Mouse (Mus musculus) MEL (cell line): ENCODE data around the gene Tspan8. TPM values are rescaled to one million over a fixed set of nuclear protein-coding genes. Genes with fewer than 3 reads are reported as not detected.

Source experiments
- DNase-seq: peaks from one replicate; pipeline ENCODE4 v3.0.0; 2011; ENCODE audit warnings: low read depth, low spot score
- H3K27ac ChIP-seq: 2 replicates; pipeline ENCODE4 v1.5.1; 2012; ENCODE audit warnings: low read depth, mild to moderate bottlenecking, control low read depth, low read length, moderate library complexity; ENCODE audit not compliant: control insufficient read depth
- H3K27me3 ChIP-seq, 2 experiments: fragments of 150-350 bp in 1 of 2; sonication (generic) in 1 of 2; 2 replicates each; pipeline ENCODE4 v1.6.1; 2012; ENCODE audit warnings: low read length in 2 of 2, mild to moderate bottlenecking in 2 of 2, improper control_type of control experiment in 1 of 2, moderate library complexity in 1 of 2; ENCODE audit not compliant: insufficient read depth in 2 of 2, control insufficient read depth in 1 of 2
- H3K36me3 ChIP-seq, 2 experiments: 2 replicates each; pipeline ENCODE4 v1.6.1; 2012 to 2014; ENCODE audit warnings: low read length in 2 of 2, improper control_type of control experiment in 1 of 2, inconsistent platforms in 1 of 2, mild to moderate bottlenecking in 1 of 2; ENCODE audit not compliant: insufficient read depth in 2 of 2, control insufficient read depth in 1 of 2
- H3K4me1 ChIP-seq, 2 experiments: fragments of 150-350 bp in 1 of 2; sonication (generic) in 1 of 2; 2 replicates each; pipeline ENCODE4 v1.6.1; 2012; ENCODE audit warnings: low read length in 2 of 2, improper control_type of control experiment in 1 of 2, mild to moderate bottlenecking in 1 of 2; ENCODE audit not compliant: insufficient read depth in 2 of 2, control insufficient read depth in 1 of 2
- H3K4me3 ChIP-seq, 2 experiments: fragments of 150-350 bp in 1 of 2; sonication (generic) in 1 of 2; 2 replicates each; pipeline ENCODE4 v1.5.1; 2012; ENCODE audit warnings: low read depth in 2 of 2, low read length in 2 of 2, mild to moderate bottlenecking in 2 of 2, moderate library complexity in 2 of 2, control low read depth in 1 of 2, improper control_type of control experiment in 1 of 2; ENCODE audit not compliant: control insufficient read depth in 1 of 2, insufficient read depth in 1 of 2
- H3K79me2 ChIP-seq: 2 replicates; pipeline ENCODE4 v1.6.1; 2012; ENCODE audit warnings: mild to moderate bottlenecking, low read length, moderate library complexity; ENCODE audit not compliant: control insufficient read depth, poor library complexity, insufficient read depth
- H3K9ac ChIP-seq: 2 replicates; pipeline ENCODE4 v1.6.1; 2012; ENCODE audit warnings: low read depth, mild to moderate bottlenecking, control low read depth, low read length, moderate library complexity; ENCODE audit not compliant: control insufficient read depth, poor library complexity, severe bottlenecking
- H3K9me3 ChIP-seq: fragments of 150-350 bp; sonication (generic); replicated peaks from 2 replicates; pipeline ENCODE4 v1.6.1; 2012; ENCODE audit warnings: mild to moderate bottlenecking, low read length, improper control_type of control experiment, moderate library complexity; ENCODE audit not compliant: insufficient read depth
- BHLHE40 ChIP-seq: IDR thresholded peaks from 2 replicates; pipeline ENCODE4 v1.6.1; 2012; ENCODE audit warnings: low read depth, mild to moderate bottlenecking, inconsistent platforms, low read length, improper control_type of control experiment, borderline replicate concordance
- CHD1 ChIP-seq: IDR thresholded peaks from 2 replicates; pipeline ENCODE4 v1.6.1; 2012; ENCODE audit warnings: low read depth, mild to moderate bottlenecking, inconsistent platforms, low read length, improper control_type of control experiment
- CHD2 ChIP-seq: IDR thresholded peaks from 2 replicates; pipeline ENCODE4 v1.6.1; 2011; ENCODE audit warnings: low read length, improper control_type of control experiment
- CTCF ChIP-seq, 3 experiments: IDR thresholded peaks in 2 of 3; conservative IDR thresholded peaks in 1 of 3; 2 replicates each; pipeline ENCODE4 v1.5.1; 2011 to 2012; ENCODE audit warnings: low read length in 3 of 3, low read depth in 2 of 3, mild to moderate bottlenecking in 2 of 3, improper control_type of control experiment in 1 of 3, inconsistent platforms in 1 of 3, mixed read lengths in 1 of 3, moderate library complexity in 1 of 3; ENCODE audit not compliant: control insufficient read depth in 1 of 3, insufficient read depth in 1 of 3, poor library complexity in 1 of 3, severe bottlenecking in 1 of 3
- E2F4 ChIP-seq: IDR thresholded peaks from 2 replicates; pipeline ENCODE4 v1.6.1; 2011; ENCODE audit warnings: low read depth, low read length, improper control_type of control experiment, borderline replicate concordance
- ELF1 ChIP-seq: IDR thresholded peaks from 2 replicates; pipeline ENCODE4 v1.6.1; 2014; ENCODE audit warnings: low read depth, mild to moderate bottlenecking, inconsistent platforms, low read length, improper control_type of control experiment, moderate library complexity
- EP300 ChIP-seq, 2 experiments: IDR thresholded peaks; 2 replicates each; pipeline ENCODE4 v1.6.1; 2011; ENCODE audit warnings: improper control_type of control experiment in 2 of 2, low read length in 2 of 2, low read depth in 1 of 2, mild to moderate bottlenecking in 1 of 2
- ETS1 ChIP-seq: IDR thresholded peaks from 2 replicates; pipeline ENCODE4 v1.6.1; 2012; ENCODE audit warnings: low read depth, mild to moderate bottlenecking, inconsistent platforms, low read length, improper control_type of control experiment, moderate library complexity
- GABPA ChIP-seq: IDR thresholded peaks from 2 replicates; pipeline ENCODE4 v1.6.1; 2012; ENCODE audit warnings: low read depth, mild to moderate bottlenecking, inconsistent platforms, low read length, improper control_type of control experiment, moderate library complexity
- GATA1 ChIP-seq: IDR thresholded peaks from 2 replicates; pipeline ENCODE4 v1.6.1; 2011; ENCODE audit warnings: low read depth, low read length, improper control_type of control experiment
- HCFC1 ChIP-seq: IDR thresholded peaks from 2 replicates; pipeline ENCODE4 v1.6.1; 2012; ENCODE audit warnings: low read depth, mild to moderate bottlenecking, inconsistent platforms, low read length, improper control_type of control experiment, moderate library complexity
- JUND ChIP-seq: IDR thresholded peaks from 2 replicates; pipeline ENCODE4 v1.6.1; 2011; ENCODE audit warnings: low read depth, mild to moderate bottlenecking, improper control_type of control experiment, low read length
- KAT2A ChIP-seq: conservative IDR thresholded peaks from 2 replicates; pipeline ENCODE4 v1.6.1; 2012; ENCODE audit warnings: low read depth, low read length, improper control_type of control experiment, inconsistent platforms
- MAFK ChIP-seq: IDR thresholded peaks from 2 replicates; pipeline ENCODE4 v1.6.1; 2011; ENCODE audit warnings: low read depth, mild to moderate bottlenecking, low read length, improper control_type of control experiment, borderline replicate concordance
- MAX ChIP-seq: IDR thresholded peaks from 2 replicates; pipeline ENCODE4 v1.6.1; 2011; ENCODE audit warnings: low read length, improper control_type of control experiment
- MAZ ChIP-seq: IDR thresholded peaks from 2 replicates; pipeline ENCODE4 v1.6.1; 2012; ENCODE audit warnings: low read depth, mild to moderate bottlenecking, inconsistent platforms, low read length, improper control_type of control experiment
- MEF2A ChIP-seq: IDR thresholded peaks from 2 replicates; pipeline ENCODE4 v1.6.1; 2014; ENCODE audit warnings: low read depth, mild to moderate bottlenecking, inconsistent platforms, low read length, improper control_type of control experiment; ENCODE audit not compliant: poor library complexity, insufficient replicate concordance, severe bottlenecking; ENCODE audit errors: extremely low read depth
- MXI1 ChIP-seq: IDR thresholded peaks from 2 replicates; pipeline ENCODE4 v1.6.1; 2011; ENCODE audit warnings: mild to moderate bottlenecking, low read depth, low read length, improper control_type of control experiment
- MYB ChIP-seq: IDR thresholded peaks from 2 replicates; pipeline ENCODE4 v1.6.1; 2011; ENCODE audit warnings: mild to moderate bottlenecking, low read depth, low read length, improper control_type of control experiment
- MYC ChIP-seq: IDR thresholded peaks from 2 replicates; pipeline ENCODE4 v1.6.1; 2011; ENCODE audit warnings: low read depth, mild to moderate bottlenecking, low read length, improper control_type of control experiment, moderate library complexity
- NELFE ChIP-seq: IDR thresholded peaks from 2 replicates; pipeline ENCODE4 v1.6.1; 2011; ENCODE audit warnings: low read depth, low read length, improper control_type of control experiment
- NRF1 ChIP-seq: IDR thresholded peaks from 2 replicates; pipeline ENCODE4 v1.6.1; 2014; ENCODE audit warnings: low read depth, mild to moderate bottlenecking, inconsistent platforms, low read length, improper control_type of control experiment, moderate library complexity; ENCODE audit not compliant: poor library complexity, insufficient read depth, severe bottlenecking
- POLR2A ChIP-seq, 2 experiments: IDR thresholded peaks; 2 replicates each; pipeline ENCODE4 v1.6.1; 2011 to 2012; ENCODE audit warnings: low read length in 2 of 2, mild to moderate bottlenecking in 2 of 2, control low read depth in 1 of 2, improper control_type of control experiment in 1 of 2, low read depth in 1 of 2, moderate library complexity in 1 of 2; ENCODE audit not compliant: control insufficient read depth in 1 of 2, insufficient read depth in 1 of 2, poor library complexity in 1 of 2
- POLR2AphosphoS2 ChIP-seq: IDR thresholded peaks from 2 replicates; pipeline ENCODE4 v1.6.1; 2011; ENCODE audit warnings: low read length, improper control_type of control experiment
- POLR2AphosphoS5 ChIP-seq: IDR thresholded peaks from 2 replicates; pipeline ENCODE4 v1.6.1; 2012; ENCODE audit warnings: low read depth, borderline replicate concordance, mild to moderate bottlenecking, inconsistent platforms, low read length, moderate library complexity, mixed read lengths
- RAD21 ChIP-seq: IDR thresholded peaks from 2 replicates; pipeline ENCODE4 v1.6.1; 2011; ENCODE audit warnings: mild to moderate bottlenecking, low read depth, low read length, improper control_type of control experiment
- RCOR1 ChIP-seq: IDR thresholded peaks from 2 replicates; pipeline ENCODE4 v1.6.1; 2012; ENCODE audit warnings: low read depth, mild to moderate bottlenecking, inconsistent platforms, low read length, improper control_type of control experiment
- SIN3A ChIP-seq: IDR thresholded peaks from 2 replicates; pipeline ENCODE4 v1.6.1; 2012; ENCODE audit warnings: low read length, improper control_type of control experiment, inconsistent platforms
- SMC3 ChIP-seq: IDR thresholded peaks from 2 replicates; pipeline ENCODE4 v1.6.1; 2011; ENCODE audit warnings: low read depth, low read length, improper control_type of control experiment
- TAL1 ChIP-seq: IDR thresholded peaks from 2 replicates; pipeline ENCODE4 v1.6.1; 2012; ENCODE audit warnings: mild to moderate bottlenecking, inconsistent platforms, low read length, moderate library complexity, mixed read lengths
- TBP ChIP-seq: IDR thresholded peaks from 2 replicates; pipeline ENCODE4 v1.8.0; 2011; ENCODE audit warnings: low read depth, low read length, improper control_type of control experiment
- TCF12 ChIP-seq: IDR thresholded peaks from 2 replicates; pipeline ENCODE4 v1.6.1; 2014; ENCODE audit warnings: low read depth, mild to moderate bottlenecking, inconsistent platforms, low read length, improper control_type of control experiment, moderate library complexity
- UBTF ChIP-seq: IDR thresholded peaks from 2 replicates; pipeline ENCODE4 v1.6.1; 2012; ENCODE audit warnings: low read depth, mild to moderate bottlenecking, inconsistent platforms, low read length, improper control_type of control experiment, moderate library complexity, borderline replicate concordance; ENCODE audit not compliant: insufficient read depth
- USF1 ChIP-seq: IDR thresholded peaks from 2 replicates; pipeline ENCODE4 v1.6.1; 2014; ENCODE audit warnings: low read depth, mild to moderate bottlenecking, inconsistent platforms, low read length, improper control_type of control experiment, moderate library complexity
- ZKSCAN1 ChIP-seq: IDR thresholded peaks from 2 replicates; pipeline ENCODE4 v1.6.1; 2012; ENCODE audit warnings: low read depth, mild to moderate bottlenecking, inconsistent platforms, low read length, improper control_type of control experiment, moderate library complexity
- ZMIZ1 ChIP-seq: IDR thresholded peaks from 2 replicates; pipeline ENCODE4 v1.6.1; 2012; ENCODE audit warnings: low read depth, mild to moderate bottlenecking, inconsistent platforms, low read length, improper control_type of control experiment, moderate library complexity
- ZNF384 ChIP-seq: IDR thresholded peaks from 2 replicates; pipeline ENCODE4 v1.6.1; 2012; ENCODE audit warnings: low read depth, mild to moderate bottlenecking, inconsistent platforms, low read length, improper control_type of control experiment
- polyA plus RNA-seq, 2 experiments: library from polyadenylated mRNA; stranded (reverse) in 1 of 2; unstranded in 1 of 2; fragments of >175 nt in 1 of 2; fragments of >200 nt in 1 of 2; gene quantifications; 2 replicates each; pipeline versions ENCODE4 v1.2.1 to v1.2.4; 2012; ENCODE audit warnings: low replicate concordance in 2 of 2, low read depth in 1 of 2; ENCODE audit not compliant: insufficient read length in 2 of 2, insufficient read depth in 1 of 2, missing spikeins in 1 of 2
- total RNA-seq: library from RNA; depleted of rRNA; stranded (reverse); fragments of 300-350 nt; gene quantifications from 2 replicates; pipeline ENCODE4 v1.2.3, GENCODE M21; 2012; rRNA removed

Gene Tspan8
- total RNA-seq (6.4 and 6.6 TPM in 2 replicates), polyA plus RNA-seq (10 to 100 TPM in 1 of 2 experiments, not detected in 1; 16.9 TPM)

GRCm38 (mm10) chr10:115816511-115816910 is at the start of gene Tspan8:
Gene Tspan8 (plus strand): TSS chr10:115816832.
- Histone ChIP-seq H3K4me1 (peaks cover 5 to 13% of the 10 kb centered on the region in 2 experiments; a peak in 3 of 4 replicates), H3K27me3 (no peaks in the 10 kb centered on the region), H3K27ac (peak within 1 kb of the TSS; percentile 89), H3K36me3 (peaks cover 0 to 7% of the 10 kb centered on the region in 2 experiments; a peak in 2 of 4 replicates), H3K79me2 (no peaks in the 10 kb centered on the region), H3K9me3 (no peaks in the 10 kb centered on the region), H3K4me3 (peak within 1 kb of the TSS; percentile 46 to 76), H3K9ac (peak within 1 kb of the TSS; percentile 81)
- peak; percentile 76 for DNase-seq
- TF ChIP-seq MEF2A (no peak), SMC3 (no peak), HCFC1 (no peak), NRF1 (no peak), RCOR1 (0 out of 2 replicates have a peak, but pooled peaks have one; percentile 15), TCF12 (0 out of 2 replicates have a peak, but pooled peaks have one; percentile 20), ZNF384 (peak; percentile 97), CHD1 (no peak), GABPA (no peak), MYC (no peak), MXI1 (no peak), RAD21 (no peak), MAX (no peak), USF1 (no peak), GATA1 (peak; percentile 73), POLR2A (IDR thresholded peaks at IDR 0.05; ENCODE audit: control insufficient read depth in 1 of 2, insufficient read depth in 1 of 2, low read depth in 1 of 2, low read length in 2 of 2, poor library complexity in 1 of 2) (no peak), KAT2A (no peak), SIN3A (no peak; the same call in 1 of the 2 replicates), MAZ (no peak), ETS1 (peak; percentile 65; the same call in 1 of the 2 replicates), EP300 (IDR thresholded peaks at IDR 0.05; ENCODE audit: low read depth in 1 of 2, low read length in 2 of 2) (peak; percentile 53 to 60; a peak in 3 of 4 replicates), E2F4 (no peak), MAFK (no peak), POLR2AphosphoS5 (no peak), UBTF (no peak), JUND (0 out of 2 replicates have a peak, but pooled peaks have one; percentile 29), POLR2AphosphoS2 (no peak), ZMIZ1 (no peak), TAL1 (no peak), MYB (no peak), ELF1 (no peak), NELFE (no peak), ZKSCAN1 (no peak), TBP (no peak), CHD2 (no peak), BHLHE40 (no peak), CTCF (IDR thresholded peaks at IDR 0.05 in 2 of 3, conservative IDR thresholded peaks at IDR 0.05 in 1 of 3; ENCODE audit: control insufficient read depth in 1 of 3, insufficient read depth in 1 of 3, low read depth in 2 of 3, low read length in 3 of 3, poor library complexity in 1 of 3, severe bottlenecking in 1 of 3) (no peak)
